Mouse (Mus musculus): ENCODE measurements at regions not wholly inside any gene's neighbourhood (a gene's known extent, or its start where the extent isn't known, plus 50 kb on each side); places are given as distances from the start of the nearest gene placed in this dataset.

GRCm38 (mm10) chr2:114454901-114455300, 199.9 kb downstream of the Dph6 start:
- 79% methylated on average over 2 of the region's 2 CpGs for WGBS
- H3K4me2 ChIP-seq (ENCODE audit: low read depth, low read length, severe bottlenecking) = no peak overlapping the region

DNA sequence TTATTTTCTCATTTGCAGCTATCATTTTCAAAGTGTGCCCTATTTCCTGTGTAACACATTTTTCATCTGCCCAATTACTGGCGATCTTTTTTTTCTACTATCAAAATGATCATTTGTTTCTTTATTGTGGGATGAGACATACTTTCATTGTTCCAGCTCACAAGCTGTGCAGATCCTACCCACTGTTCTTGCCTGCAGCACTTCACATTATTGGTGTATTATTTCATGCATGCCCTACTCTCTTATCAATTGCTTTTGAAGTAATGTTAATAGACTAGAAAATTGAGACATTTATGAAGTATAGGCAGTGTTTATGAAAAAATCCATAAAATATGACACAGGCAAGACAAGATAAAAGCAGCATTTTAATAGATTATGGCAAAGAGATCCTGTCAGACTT, 204.6 kb downstream of the Dph6 start:
- ATAC-seq (replicated peaks; ENCODE audit: low FRiP score) = no peak

More at GRCm38 (mm10) chr2:114454901-114455300, 199.9 kb downstream of the Dph6 start:
- DNase-seq (ENCODE audit: low spot score) (no peak), ATAC-seq (replicated peaks; ENCODE audit: low FRiP score) (no peak)
- no peaks in the 10 kb centered on the region for H3K4me1 ChIP-seq (replicated peaks; ENCODE audit: control insufficient read depth, insufficient read depth, low read length)
- H3K9me3 ChIP-seq (ENCODE audit: control insufficient read depth, low read length) = no peaks in the 10 kb centered on the region
- no peak overlapping the region for H3K27ac ChIP-seq (ENCODE audit: low read depth, low read length)
- no peaks in the 10 kb centered on the region for H3K27me3 ChIP-seq (ENCODE audit: control insufficient read depth, insufficient read depth, low read length)
- H3K9ac ChIP-seq (ENCODE audit: low read length) = no peak overlapping the region
- no peaks in the 10 kb centered on the region for H3K36me3 ChIP-seq (ENCODE audit: control insufficient read depth, insufficient read depth, low read length)
- no peak overlapping the region for H3K4me3 ChIP-seq (ENCODE audit: low read depth, low read length)

DNA sequence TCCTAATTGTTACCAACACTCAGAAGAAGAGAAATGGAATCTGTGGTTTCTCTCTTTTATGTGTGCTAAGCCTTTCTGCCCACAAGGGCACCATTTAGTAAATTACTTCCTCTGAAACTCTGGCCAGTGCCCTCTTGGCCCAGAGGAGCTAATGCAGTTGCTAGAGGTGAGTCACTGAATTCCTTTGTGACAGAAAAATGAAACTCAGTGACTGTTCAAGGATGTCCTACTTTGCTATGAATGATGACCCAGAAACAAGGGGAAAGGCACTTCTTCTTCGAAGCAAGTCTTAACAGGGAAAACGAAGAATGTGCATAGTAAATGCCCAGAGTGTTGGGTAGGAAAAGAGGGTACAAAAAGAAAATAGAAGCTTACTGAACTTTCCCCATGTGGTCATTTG, 211.0 kb downstream of the Dph6 start:
- Histone ChIP-seq H3K4me1 (replicated peaks; ENCODE audit: control insufficient read depth, insufficient read depth, low read length) (peaks cover 3% of the 10 kb centered on the region; the same call in 1 of the 2 replicates), H3K27me3 (ENCODE audit: control insufficient read depth, insufficient read depth, low read length) (no peaks in the 10 kb centered on the region), H3K27ac (ENCODE audit: low read depth, low read length) (no peak overlapping the region), H3K9me3 (ENCODE audit: control insufficient read depth, low read length) (no peaks in the 10 kb centered on the region), H3K4me3 (ENCODE audit: low read depth, low read length) (no peak overlapping the region), H3K36me3 (ENCODE audit: control insufficient read depth, insufficient read depth, low read length) (no peaks in the 10 kb centered on the region), H3K4me2 (ENCODE audit: low read depth, low read length, severe bottlenecking) (no peak overlapping the region), H3K9ac (ENCODE audit: low read length) (no peak overlapping the region)
- no peak for ATAC-seq (replicated peaks; ENCODE audit: low FRiP score)
- DNase-seq (ENCODE audit: low spot score) = no peak
- 85% methylated on average over 2 of the region's 2 CpGs for WGBS

More for the DNA sequence above, 204.6 kb downstream of the Dph6 start:
- 76% methylated on average over 1 of the region's 1 CpGs for WGBS
- no peak overlapping the region for H3K27ac ChIP-seq (ENCODE audit: low read depth, low read length)
- H3K4me2 ChIP-seq (ENCODE audit: low read depth, low read length, severe bottlenecking) = no peak overlapping the region
- H3K9ac ChIP-seq (ENCODE audit: low read length) = no peak overlapping the region
- no peaks in the 10 kb centered on the region for H3K27me3 ChIP-seq (ENCODE audit: control insufficient read depth, insufficient read depth, low read length)
- no peak for DNase-seq (ENCODE audit: low spot score)
- no peaks in the 10 kb centered on the region for H3K4me1 ChIP-seq (replicated peaks; ENCODE audit: control insufficient read depth, insufficient read depth, low read length)
- H3K36me3 ChIP-seq (ENCODE audit: control insufficient read depth, insufficient read depth, low read length) = no peaks in the 10 kb centered on the region
- H3K4me3 ChIP-seq (ENCODE audit: low read depth, low read length) = no peak overlapping the region
- H3K9me3 ChIP-seq (ENCODE audit: control insufficient read depth, low read length) = no peaks in the 10 kb centered on the region

DNA sequence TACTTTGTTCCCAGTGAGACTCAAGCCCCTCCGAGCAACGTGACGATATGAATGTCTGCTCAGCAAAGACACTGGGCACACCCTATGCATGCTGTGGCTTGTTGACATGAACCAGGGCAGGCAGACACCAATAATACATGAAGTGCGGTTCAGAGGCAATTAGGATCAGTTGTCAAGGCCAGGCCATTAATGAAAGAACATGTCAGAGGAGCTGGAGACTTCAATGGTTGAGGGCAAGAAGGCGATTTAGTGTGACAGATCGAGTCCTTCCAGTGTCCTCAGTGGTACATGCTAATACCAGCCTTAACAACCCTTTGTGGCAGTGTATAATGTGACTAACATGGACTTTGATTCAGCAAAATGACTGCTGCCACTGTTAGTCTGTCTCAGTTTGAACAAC, 213.8 kb downstream of the Dph6 start:
- ATAC-seq (replicated peaks; ENCODE audit: low FRiP score) (no peak), DNase-seq (ENCODE audit: low spot score) (no peak)
- 53% methylated on average over 6 of the region's 6 CpGs for WGBS
- H3K4me2 ChIP-seq (ENCODE audit: low read depth, low read length, severe bottlenecking) = no peak overlapping the region
- no peaks in the 10 kb centered on the region for H3K9me3 ChIP-seq (ENCODE audit: control insufficient read depth, low read length)
- no peak overlapping the region for H3K9ac ChIP-seq (ENCODE audit: low read length)
- H3K27me3 ChIP-seq (ENCODE audit: control insufficient read depth, insufficient read depth, low read length) = no peaks in the 10 kb centered on the region
- no peaks in the 10 kb centered on the region for H3K36me3 ChIP-seq (ENCODE audit: control insufficient read depth, insufficient read depth, low read length)
- H3K27ac ChIP-seq (ENCODE audit: low read depth, low read length) = no peak overlapping the region
- H3K4me1 ChIP-seq (replicated peaks; ENCODE audit: control insufficient read depth, insufficient read depth, low read length) = peaks cover 3% of the 10 kb centered on the region; the same call in 1 of the 2 replicates
- no peak overlapping the region for H3K4me3 ChIP-seq (ENCODE audit: low read depth, low read length)

- no peak overlapping the region for H3K9ac ChIP-seq (ENCODE audit: low read length)
- no peak overlapping the region for H3K4me3 ChIP-seq (ENCODE audit: low read depth, low read length)
- 63% methylated on average over 1 of the region's 1 CpGs for WGBS
- ATAC-seq (replicated peaks; ENCODE audit: low FRiP score) (no peak), DNase-seq (ENCODE audit: low spot score) (no peak)
- no peaks in the 10 kb centered on the region for H3K27me3 ChIP-seq (ENCODE audit: control insufficient read depth, insufficient read depth, low read length)
- no peaks in the 10 kb centered on the region for H3K9me3 ChIP-seq (ENCODE audit: control insufficient read depth, low read length)
- H3K4me1 ChIP-seq (replicated peaks; ENCODE audit: control insufficient read depth, insufficient read depth, low read length) = peaks cover 3% of the 10 kb centered on the region; the same call in 1 of the 2 replicates
- H3K4me2 ChIP-seq (ENCODE audit: low read depth, low read length, severe bottlenecking) = no peak overlapping the region
- H3K36me3 ChIP-seq (ENCODE audit: control insufficient read depth, insufficient read depth, low read length) = no peaks in the 10 kb centered on the region
- no peak overlapping the region for H3K27ac ChIP-seq (ENCODE audit: low read depth, low read length)
These were observed 215.1 kb downstream of the Dph6 start for GRCm38 (mm10) chr2:114439668-114440067.

- Histone ChIP-seq H3K4me2 (ENCODE audit: low read depth, low read length, severe bottlenecking) (no peak overlapping the region), H3K9me3 (ENCODE audit: control insufficient read depth, low read length) (no peaks in the 10 kb centered on the region), H3K9ac (ENCODE audit: low read length) (no peak overlapping the region), H3K27ac (ENCODE audit: low read depth, low read length) (no peak overlapping the region), H3K27me3 (ENCODE audit: control insufficient read depth, insufficient read depth, low read length) (no peaks in the 10 kb centered on the region), H3K36me3 (ENCODE audit: control insufficient read depth, insufficient read depth, low read length) (no peaks in the 10 kb centered on the region), H3K4me3 (ENCODE audit: low read depth, low read length) (no peak overlapping the region), H3K4me1 (replicated peaks; ENCODE audit: control insufficient read depth, insufficient read depth, low read length) (peaks cover 3% of the 10 kb centered on the region; the same call in 1 of the 2 replicates)
- ATAC-seq (replicated peaks; ENCODE audit: low FRiP score) (no peak), DNase-seq (ENCODE audit: low spot score) (no peak)
- 52% methylated on average over 3 of the region's 3 CpGs for WGBS
These were observed 216.7 kb downstream of the Dph6 start for GRCm38 (mm10) chr2:114438048-114438447.

DNA sequence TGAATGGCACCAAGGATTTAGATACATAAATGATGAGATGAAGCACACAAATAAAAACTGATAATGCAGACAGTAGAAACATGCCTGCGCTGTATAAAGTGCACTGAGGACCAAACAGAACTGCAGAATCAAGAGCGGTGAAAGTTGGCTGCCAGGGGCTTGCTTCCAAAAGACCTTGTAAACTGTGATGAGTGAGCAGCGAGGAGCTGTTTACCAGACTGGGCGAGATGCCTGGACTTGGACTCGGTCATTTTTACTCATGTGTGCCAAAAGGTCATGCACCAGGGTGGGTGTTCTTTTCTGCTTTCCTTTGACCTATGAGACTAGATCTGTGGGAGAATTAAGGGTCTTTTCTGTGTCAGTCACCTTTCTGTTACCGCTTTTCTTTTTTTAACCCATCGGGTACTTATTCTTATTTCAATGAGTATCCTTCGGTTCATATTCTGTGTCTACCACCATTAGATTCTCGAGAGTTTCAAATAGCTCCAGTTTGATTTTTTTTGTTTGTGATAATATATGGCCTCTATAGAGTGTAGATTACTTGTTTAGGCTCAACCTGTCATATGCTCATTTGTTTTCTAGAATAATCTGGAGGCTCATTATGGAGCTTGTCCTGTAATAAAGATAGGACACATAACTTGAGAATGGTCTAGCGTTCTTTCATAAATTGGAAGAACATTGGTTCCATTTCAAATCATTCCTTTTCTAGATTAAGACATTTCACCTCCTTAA, 226.3 kb upstream of the Zfp770 start:
- H3K9me3 ChIP-seq (ENCODE audit: control insufficient read depth, low read length) = no peaks in the 10 kb centered on the region
- no peaks in the 10 kb centered on the region for H3K4me1 ChIP-seq (replicated peaks; ENCODE audit: control insufficient read depth, insufficient read depth, low read length)
- no peaks in the 10 kb centered on the region for H3K27me3 ChIP-seq (ENCODE audit: control insufficient read depth, insufficient read depth, low read length)
- no peak for DNase-seq (ENCODE audit: low spot score)
- H3K27ac ChIP-seq (ENCODE audit: low read depth, low read length) = no peak overlapping the region
- H3K36me3 ChIP-seq (ENCODE audit: control insufficient read depth, insufficient read depth, low read length) = no peaks in the 10 kb centered on the region
- H3K4me3 ChIP-seq (ENCODE audit: low read depth, low read length) = no peak overlapping the region
- no peak for ATAC-seq (replicated peaks; ENCODE audit: low FRiP score)
- H3K9ac ChIP-seq (ENCODE audit: low read length) = no peak overlapping the region
- H3K4me2 ChIP-seq (ENCODE audit: low read depth, low read length, severe bottlenecking) = no peak overlapping the region
- WGBS = 91% methylated on average over 10 of the region's 10 CpGs

GRCm38 (mm10) chr2:114419346-114419745, 218.1 kb upstream of the Zfp770 start:
- DNase-seq (ENCODE audit: low spot score) (no peak), ATAC-seq (replicated peaks; ENCODE audit: low FRiP score) (no peak)
- WGBS = 76% methylated on average over 3 of the region's 3 CpGs
- Histone ChIP-seq H3K36me3 (ENCODE audit: control insufficient read depth, insufficient read depth, low read length) (no peaks in the 10 kb centered on the region), H3K9me3 (ENCODE audit: control insufficient read depth, low read length) (no peaks in the 10 kb centered on the region), H3K27ac (ENCODE audit: low read depth, low read length) (no peak overlapping the region), H3K4me1 (replicated peaks; ENCODE audit: control insufficient read depth, insufficient read depth, low read length) (no peaks in the 10 kb centered on the region), H3K4me3 (ENCODE audit: low read depth, low read length) (no peak overlapping the region), H3K4me2 (ENCODE audit: low read depth, low read length, severe bottlenecking) (no peak overlapping the region), H3K9ac (ENCODE audit: low read length) (no peak overlapping the region), H3K27me3 (ENCODE audit: control insufficient read depth, insufficient read depth, low read length) (no peaks in the 10 kb centered on the region)

DNA sequence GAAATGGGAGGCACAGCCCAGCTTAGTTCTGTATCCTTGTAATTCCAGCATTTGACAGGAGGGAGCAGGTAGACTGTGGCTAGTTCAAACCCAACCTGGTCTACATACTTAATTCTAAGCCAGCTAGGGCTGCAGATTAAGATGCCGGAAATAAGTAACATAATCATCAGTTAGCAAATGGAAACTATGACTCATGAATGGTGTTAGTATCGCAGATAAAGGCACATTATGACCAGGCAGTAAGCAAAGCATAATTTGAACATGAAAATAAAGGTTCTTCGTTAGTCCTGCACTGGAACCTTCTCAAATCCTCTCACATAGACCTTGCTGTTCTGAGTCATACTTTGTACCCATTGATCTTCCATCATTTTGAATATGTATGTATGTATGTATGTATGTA, 211.7 kb upstream of the Zfp770 start:
- H3K4me2 ChIP-seq (ENCODE audit: low read depth, low read length, severe bottlenecking) = no peak overlapping the region
- ATAC-seq (replicated peaks; ENCODE audit: low FRiP score) (no peak), DNase-seq (ENCODE audit: low spot score) (no peak)
- no peaks in the 10 kb centered on the region for H3K9me3 ChIP-seq (ENCODE audit: control insufficient read depth, low read length)
- H3K4me1 ChIP-seq (replicated peaks; ENCODE audit: control insufficient read depth, insufficient read depth, low read length) = no peaks in the 10 kb centered on the region
- no peak overlapping the region for H3K4me3 ChIP-seq (ENCODE audit: low read depth, low read length)
- H3K27me3 ChIP-seq (ENCODE audit: control insufficient read depth, insufficient read depth, low read length) = no peaks in the 10 kb centered on the region
- 87% methylated on average over 3 of the region's 3 CpGs for WGBS
- H3K36me3 ChIP-seq (ENCODE audit: control insufficient read depth, insufficient read depth, low read length) = no peaks in the 10 kb centered on the region
- no peak overlapping the region for H3K27ac ChIP-seq (ENCODE audit: low read depth, low read length)
- no peak overlapping the region for H3K9ac ChIP-seq (ENCODE audit: low read length)

Measured in forebrain, embryonic 11.5 days (tissue).